Mouse (Mus musculus): Measurements from ENCODE around the gene St7.

The St7 gene

GRCm38 (mm10) chr6:17898539-17898938, 205.8 kb downstream of the St7 start:
- no peak for DNase-seq (ENCODE audit: extremely low spot score)

- DNase-seq (ENCODE audit: extremely low spot score), result no peak
Measured at GRCm38 (mm10) chr6:17903355-17903754, 210.6 kb downstream of the St7 start.

- no peak for DNase-seq (ENCODE audit: extremely low spot score)
Measured at GRCm38 (mm10) chr6:17905776-17906175, 213.0 kb downstream of the St7 start.

- DNase-seq (ENCODE audit: extremely low spot score), result no peak
Measured at GRCm38 (mm10) chr6:17906289-17906688, 213.6 kb downstream of the St7 start.

DNA sequence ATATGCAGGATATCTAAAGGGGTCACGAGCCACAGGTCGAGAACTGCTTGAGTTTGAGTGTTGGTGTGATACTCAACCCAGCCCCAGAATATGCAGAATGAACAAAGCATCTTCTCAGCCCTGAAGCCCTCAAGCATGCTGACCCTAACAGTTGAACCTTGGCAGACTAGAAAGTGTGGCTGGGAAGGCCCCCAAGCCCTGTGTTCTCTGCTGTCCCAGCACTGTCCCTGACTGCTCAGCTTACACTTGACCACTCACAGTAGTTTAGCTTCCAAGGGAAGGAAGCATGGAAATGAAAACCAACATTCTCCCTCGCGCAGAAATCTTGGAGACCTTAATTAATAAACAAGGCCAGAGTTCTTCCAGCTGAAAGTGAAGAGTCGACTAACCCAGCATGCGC, 219.6 kb downstream of the St7 start:
- DNase-seq (ENCODE audit: extremely low spot score), result no peak

DNA sequence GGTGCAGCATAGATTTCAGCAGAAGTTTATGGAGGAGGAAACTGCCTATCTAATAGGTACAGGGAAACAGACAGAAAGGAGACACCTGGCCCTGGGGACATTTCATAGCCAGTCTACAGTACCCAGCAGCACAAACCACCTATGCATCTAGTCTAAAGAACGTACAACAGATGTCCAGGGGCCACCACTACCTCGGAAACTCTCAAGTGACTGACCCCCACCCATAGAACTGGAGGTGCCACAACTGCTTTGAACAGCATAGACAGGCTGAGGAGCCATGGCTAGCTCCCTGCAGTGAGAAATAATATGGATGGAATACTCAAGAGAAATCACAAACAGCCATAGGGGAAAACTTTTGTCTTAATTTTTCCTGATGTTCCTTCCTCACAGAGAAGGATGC, 220.1 kb downstream of the St7 start:
- DNase-seq (ENCODE audit: extremely low spot score), result no peak

GRCm38 (mm10) chr6:17913315-17913714, 220.6 kb downstream of the St7 start:
- no peak for DNase-seq (ENCODE audit: extremely low spot score)

GRCm38 (mm10) chr6:17914300-17914699, 221.6 kb downstream of the St7 start:
- DNase-seq (ENCODE audit: extremely low spot score), result no peak

DNA sequence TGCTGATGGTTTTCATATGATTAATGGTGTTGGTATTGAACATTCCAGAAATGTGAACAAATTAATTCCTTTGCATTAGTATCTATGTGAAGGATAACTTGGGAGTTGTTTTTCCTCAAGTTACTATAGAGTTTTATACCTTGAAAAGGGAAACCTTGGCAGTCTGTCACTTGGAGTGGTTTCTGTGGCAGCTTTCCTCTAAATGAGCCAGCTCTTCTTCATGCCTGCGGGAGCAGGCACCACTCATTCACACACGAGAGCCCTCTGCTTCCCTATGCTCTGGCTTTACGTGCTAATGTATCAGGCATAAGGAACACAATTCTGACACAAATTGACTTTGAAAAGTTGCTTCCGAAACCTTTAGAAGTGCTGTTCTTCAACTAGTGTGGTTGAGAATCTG, 224.5 kb downstream of the St7 start:
- no peak for DNase-seq (ENCODE audit: extremely low spot score)

- DNase-seq (ENCODE audit: extremely low spot score), result no peak
Measured at GRCm38 (mm10) chr6:17922180-17922579, 229.4 kb downstream of the St7 start.

GRCm38 (mm10) chr6:17922967-17923366, 230.2 kb downstream of the St7 start:
- DNase-seq (ENCODE audit: extremely low spot score), result no peak

DNA sequence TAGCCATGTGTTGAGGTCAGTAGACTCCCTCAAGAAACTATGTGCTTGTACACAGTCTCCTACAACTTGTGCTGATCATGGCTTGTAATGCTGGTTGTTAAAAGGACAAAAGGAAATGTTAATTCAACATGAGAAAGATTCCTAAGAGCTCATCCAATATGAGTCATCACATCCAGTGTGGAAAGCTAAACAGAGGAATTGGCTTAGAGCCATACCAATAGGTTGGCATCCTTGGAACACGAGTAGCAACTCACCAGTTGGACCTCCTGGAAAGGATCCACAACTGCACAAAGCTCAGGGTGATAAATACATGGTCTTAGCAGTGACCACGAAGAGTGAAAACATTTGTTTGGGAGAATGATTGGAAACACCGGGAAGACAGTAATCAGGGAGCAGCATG, 230.6 kb downstream of the St7 start:
- DNase-seq (ENCODE audit: extremely low spot score), result no peak

- DNase-seq (ENCODE audit: extremely low spot score), result no peak
Measured at GRCm38 (mm10) chr6:17923894-17924505, 231.3 kb downstream of the St7 start.

GRCm38 (mm10) chr6:17925267-17925666, 232.5 kb downstream of the St7 start:
- peak; percentile 34 for DNase-seq (ENCODE audit: extremely low spot score)

DNA sequence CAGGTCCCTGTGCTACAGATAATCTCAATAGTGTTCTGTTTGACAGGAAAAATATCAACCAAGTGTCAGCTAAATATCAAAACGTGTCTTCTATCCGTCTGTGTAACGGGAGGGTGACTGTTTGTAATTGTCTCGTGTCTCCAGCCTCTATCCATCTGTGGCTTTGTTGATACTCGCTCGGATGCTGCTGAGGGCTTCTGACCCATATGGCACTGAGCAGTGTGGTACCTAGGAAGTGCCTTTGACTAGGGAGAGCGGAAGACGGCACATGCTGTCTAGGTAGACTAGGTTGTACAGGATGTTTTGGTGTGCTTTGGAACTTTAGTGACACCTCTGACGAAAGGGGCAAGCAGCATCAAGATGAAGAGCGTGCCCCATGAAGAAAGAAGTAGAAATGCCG, 235.0 kb downstream of the St7 start:
- DNase-seq (ENCODE audit: extremely low spot score), result no peak

DNA sequence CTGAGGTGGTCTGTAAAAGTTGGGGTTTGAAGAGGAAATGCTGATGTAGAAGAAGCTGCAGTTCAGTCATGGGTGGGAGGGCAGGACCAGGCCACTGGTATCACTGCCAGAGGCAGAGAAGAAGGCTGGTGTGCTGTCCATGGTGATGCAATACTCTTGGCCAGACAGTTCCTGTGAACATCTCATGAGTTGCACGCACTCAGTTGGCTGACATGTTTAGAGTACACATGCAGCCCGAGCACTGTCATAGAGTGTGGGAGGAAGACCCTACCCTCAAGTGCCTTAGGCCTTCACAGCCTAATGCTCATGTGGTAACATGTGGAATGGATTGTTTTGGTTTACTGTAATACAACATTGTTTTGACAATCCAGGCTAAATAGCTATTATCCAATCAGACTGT, 238.5 kb downstream of the St7 start:
- no peak for DNase-seq (ENCODE audit: extremely low spot score)

- no peak for DNase-seq (ENCODE audit: extremely low spot score)
Measured at GRCm38 (mm10) chr6:17931835-17932234, 239.1 kb downstream of the St7 start.

DNA sequence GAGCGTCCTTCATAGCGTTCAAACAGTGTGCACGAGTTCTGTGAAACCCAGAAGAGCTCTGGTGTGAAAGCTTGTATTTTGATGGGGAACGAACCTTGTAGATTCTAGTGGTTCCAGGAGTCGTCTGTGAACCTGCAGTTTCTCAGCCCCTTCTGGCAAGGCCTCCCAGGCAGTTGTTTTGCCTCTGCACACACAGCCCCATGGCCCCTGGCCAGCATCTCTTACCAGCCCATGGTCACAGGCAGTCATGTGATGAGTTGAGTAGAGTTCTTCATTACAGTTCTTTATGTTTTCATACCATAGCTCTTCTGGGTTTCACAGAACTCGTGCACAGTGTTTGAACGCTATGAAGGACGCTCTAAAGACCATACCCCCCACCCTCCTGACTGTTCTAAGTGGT, 240.1 kb downstream of the St7 start:
- no peak for DNase-seq (ENCODE audit: extremely low spot score)

- peak; percentile 29 for DNase-seq (ENCODE audit: extremely low spot score)
Measured at GRCm38 (mm10) chr6:17938631-17939346, 246.1 kb downstream of the St7 start.

DNA sequence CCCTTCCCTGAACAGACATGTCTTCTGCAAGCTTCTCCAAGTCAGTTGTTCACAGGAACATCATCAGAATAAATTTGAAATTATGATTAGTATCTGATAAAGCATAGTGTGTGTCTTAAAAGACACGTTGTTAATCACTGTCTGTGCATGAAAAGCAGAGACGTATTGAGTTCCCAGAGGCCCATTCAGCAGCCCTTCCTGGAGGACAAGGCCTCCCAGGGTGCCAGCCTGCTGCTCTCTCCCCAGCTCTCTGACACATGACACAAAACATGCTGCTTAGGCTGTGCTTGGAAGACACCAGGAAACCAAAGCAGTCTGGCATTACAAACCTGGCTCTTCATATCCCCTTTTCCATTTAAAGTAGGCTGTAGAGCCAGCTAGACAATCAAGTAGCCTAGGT, 249.2 kb downstream of the St7 start:
- DNase-seq (ENCODE audit: extremely low spot score), result no peak

DNA sequence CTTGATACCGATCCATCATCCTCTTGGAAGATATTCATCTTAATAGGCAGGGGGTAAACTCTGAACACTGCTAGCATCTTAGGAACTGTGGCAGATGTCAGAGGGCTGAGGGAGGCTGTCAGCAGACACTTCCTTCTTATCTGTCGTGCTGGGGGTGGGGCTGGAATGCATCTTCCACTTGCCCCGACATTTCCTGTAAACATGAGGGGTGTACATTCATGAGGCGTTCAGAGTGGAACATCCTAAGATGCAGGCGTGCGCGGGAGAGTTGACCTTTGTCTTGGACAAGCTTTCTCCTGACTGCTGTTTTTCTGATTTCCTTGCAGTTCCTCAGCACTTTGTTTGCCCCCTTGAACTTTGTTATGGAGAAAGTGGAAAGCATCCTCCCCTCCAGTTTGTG, 249.6 kb downstream of the St7 start:
- peak; percentile 22 for DNase-seq (ENCODE audit: extremely low spot score)

DNA sequence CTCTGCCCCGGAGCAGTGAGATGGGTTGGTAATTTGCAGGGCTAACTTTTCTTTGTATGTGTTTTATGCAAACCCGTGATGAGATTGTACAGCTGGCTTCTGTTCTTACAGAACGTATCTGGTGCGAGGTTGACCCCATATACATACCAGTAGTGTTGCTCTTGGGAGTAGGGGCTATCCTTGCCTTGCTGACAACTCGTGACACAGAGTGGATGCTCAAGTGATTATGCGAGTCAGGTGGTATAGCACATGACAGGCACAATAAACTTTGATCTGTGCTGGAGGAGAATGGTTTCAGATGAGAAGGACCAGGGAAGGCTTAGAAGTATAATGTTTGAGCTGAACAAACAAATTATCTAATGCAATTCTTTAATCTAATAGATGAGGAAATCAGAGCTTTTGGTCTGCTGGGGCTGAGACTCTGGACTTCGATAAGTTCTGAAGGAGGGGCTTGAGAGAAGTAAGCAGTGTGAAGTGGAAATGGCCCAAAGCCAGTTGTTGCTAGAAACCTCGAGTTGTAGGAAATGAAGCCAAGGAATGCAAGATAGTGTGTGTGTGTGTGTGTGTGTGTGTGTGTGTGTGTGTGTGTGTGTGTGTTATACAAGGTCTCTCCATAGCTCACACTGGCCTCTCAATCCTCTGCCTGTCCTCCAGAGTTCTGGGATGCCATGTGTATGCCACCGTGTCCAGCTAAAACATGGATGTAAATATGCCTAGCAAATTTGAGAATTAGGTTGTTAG, 251.3 kb downstream of the St7 start:
- DNase-seq (ENCODE audit: extremely low spot score), result no peak

DNA sequence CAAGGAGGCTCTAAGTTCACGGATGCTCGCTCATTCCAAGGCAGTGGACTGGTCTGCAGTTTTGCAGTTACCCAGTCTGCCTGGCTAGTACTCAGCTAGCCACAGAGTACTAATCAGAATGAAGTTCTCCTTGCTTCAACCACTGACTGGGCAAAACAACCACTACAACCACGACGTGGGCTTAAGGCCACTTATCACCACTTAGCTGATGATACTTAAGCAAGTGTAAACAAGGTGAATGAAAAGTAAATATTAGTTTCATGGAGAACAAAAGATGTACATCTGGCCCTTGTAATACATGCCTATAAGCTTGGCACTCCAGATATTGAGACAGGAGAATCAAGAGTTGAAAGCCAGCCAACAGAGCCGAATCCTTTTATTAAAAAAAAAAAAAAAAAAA, 253.7 kb downstream of the St7 start:
- no peak for DNase-seq (ENCODE audit: extremely low spot score)

Measured in embryo, embryonic 9.5 days (tissue).